23 mouse cellular contexts compared by ENCODE assay signal in the genomic region with DNA sequence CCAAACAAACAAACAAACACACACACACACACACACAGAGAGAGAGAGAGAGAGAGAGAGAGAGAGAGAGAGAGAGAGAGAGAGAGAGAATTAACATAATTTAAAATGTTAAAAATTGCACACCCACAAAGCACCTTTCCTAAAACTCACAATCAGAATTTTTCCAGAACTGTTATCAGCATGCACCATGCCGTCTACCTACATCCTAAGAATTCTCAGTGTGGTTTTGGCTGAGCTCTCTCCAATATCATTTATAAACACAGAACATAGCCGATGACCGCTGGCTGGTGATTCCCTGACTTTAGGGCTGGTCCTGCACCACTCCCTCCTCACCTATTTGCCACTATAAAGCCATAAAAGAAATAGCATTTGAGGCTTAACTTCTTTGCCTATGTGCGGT. TPM values are rescaled to one million over a fixed set of nuclear protein-coding genes. Genes with fewer than 3 reads are reported as not detected.
"Had no signal": no experiment of that assay in that cellular context is flagged by ENCODE, and none has a peak within 500 bp of the region (broad histone marks: within the 10 kb centered on the region; RNA-seq: fewer than 3 reads in every experiment).

No protein-coding gene starts in this region.

- H3K9ac ChIP-seq: embryonic facial prominence, embryonic 12.5 days; embryonic facial prominence, embryonic 13.5 days; embryonic facial prominence, embryonic 15.5 days; forebrain, embryonic 12.5 days; forebrain, embryonic 13.5 days; forebrain, embryonic 15.5 days; forebrain, postnatal 0 days had no signal

- H3K27ac ChIP-seq: embryonic facial prominence, embryonic 10.5 days; embryonic facial prominence, embryonic 12.5 days; embryonic facial prominence, embryonic 13.5 days; embryonic facial prominence, embryonic 15.5 days; forebrain, embryonic 10.5 days; forebrain, embryonic 12.5 days; forebrain, embryonic 13.5 days; forebrain, embryonic 15.5 days; heart, adult 2 months; heart, embryonic 10.5 days had no signal

- DNase-seq: cerebellum, adult 9-10 months; cerebellum, adult 9-11 months; cerebellum, postnatal 14 days; cerebellum, postnatal 25 days; cerebellum, postnatal 36 days; embryo, embryonic 11 days; forebrain, postnatal 0 days; gastrocnemius, adult 2 months; gastrocnemius, postnatal 10 days; gastrocnemius, postnatal 14 days; gastrocnemius, postnatal 36 days; heart, adult 18-20 months; heart, adult 2 months had no signal

- H3K27me3 ChIP-seq: embryonic facial prominence, embryonic 12.5 days; embryonic facial prominence, embryonic 13.5 days; embryonic facial prominence, embryonic 15.5 days; forebrain, embryonic 12.5 days had no signal

- H3K9me3 ChIP-seq: embryonic facial prominence, embryonic 12.5 days; embryonic facial prominence, embryonic 13.5 days; embryonic facial prominence, embryonic 15.5 days; forebrain, embryonic 10.5 days; forebrain, embryonic 12.5 days; forebrain, embryonic 13.5 days; forebrain, embryonic 15.5 days; heart, embryonic 10.5 days had no signal

- H3K4me3 ChIP-seq: embryonic facial prominence, embryonic 10.5 days; embryonic facial prominence, embryonic 12.5 days; embryonic facial prominence, embryonic 13.5 days; embryonic facial prominence, embryonic 15.5 days; erythroblast, embryonic 14.5 days; forebrain, embryonic 10.5 days; forebrain, embryonic 12.5 days; forebrain, embryonic 13.5 days; forebrain, embryonic 15.5 days; gastrocnemius, adult 2 months; heart, adult 2 months; heart, embryonic 10.5 days had no signal

- H3K36me3 ChIP-seq: embryonic facial prominence, embryonic 10.5 days; embryonic facial prominence, embryonic 12.5 days; embryonic facial prominence, embryonic 13.5 days; embryonic facial prominence, embryonic 15.5 days; forebrain, embryonic 10.5 days; forebrain, embryonic 12.5 days; forebrain, embryonic 15.5 days; heart, embryonic 10.5 days had no signal

- H3K4me1 ChIP-seq: embryonic facial prominence, embryonic 12.5 days; embryonic facial prominence, embryonic 15.5 days; forebrain, embryonic 15.5 days had no signal

RNA-seq across cellular contexts. Expression of gene Cdc14b, which starts 6.7 kb away (rescaled TPM):
- polyA plus RNA-seq: erythroblast, embryonic 14.5 days had no signal
